Comparison of ENCODE assay signal across 19 mouse cellular contexts in genomic region chr6:146219534-146219933, GRCm38 (mm10).
DNase-seq lines count a peak whose midpoint lies in the region; ATAC-seq and TF ChIP-seq lines count a peak whose summit lies in the region.
"Had no signal": no experiment of that assay in that cellular context is flagged by ENCODE, and none has a peak within 500 bp of the region (broad histone marks: within the 10 kb centered on the region; RNA-seq: fewer than 3 reads in every experiment).

No protein-coding gene starts in this region.

- WGBS in bone marrow, adult 2 months, result 63% methylated on average over 12 of the region's 12 CpGs
- WGBS in liver, embryonic 11.5 days, result 58% methylated on average over 12 of the region's 12 CpGs
- WGBS in thymus, adult 2 months, result 98% methylated on average over 12 of the region's 12 CpGs

- peaks cover 11 to 28% of the 10 kb centered on the region in 2 experiments for H3K4me1 ChIP-seq in MEL (ENCODE audit: control insufficient read depth in 1 of 2, insufficient read depth in 2 of 2, low read length in 2 of 2)
- H3K4me1 ChIP-seq in bone marrow, adult 2 months (ENCODE audit: control insufficient read depth, insufficient read depth, low read length), result peaks cover 12% of the 10 kb centered on the region
- H3K4me1 ChIP-seq in liver, embryonic 11.5 days (replicated peaks; ENCODE audit: control insufficient read depth, insufficient read depth, low read length), result peaks cover 17% of the 10 kb centered on the region
- peaks cover 20% of the 10 kb centered on the region for H3K4me1 ChIP-seq in thymus, adult 2 months (replicated peaks; ENCODE audit: control insufficient read depth, insufficient read depth, low read length)

- peak overlapping the region; percentile 50 for H3K4me2 ChIP-seq in liver, embryonic 11.5 days
- H3K4me2 ChIP-seq: embryonic facial prominence, embryonic 12.5 days; heart, embryonic 15.5 days; neural tube, embryonic 13.5 days had no signal

- peak; percentile 91 for ATAC-seq in liver, embryonic 11.5 days (replicated peaks; ENCODE audit: low FRiP score)
- ATAC-seq in megakaryocyte-erythroid progenitor cell, adult 5-6 weeks (replicated peaks; ENCODE audit: low FRiP score, low TSS enrichment, poor library complexity, severe bottlenecking), result peak; percentile 81
- ATAC-seq: CD4-positive, CD25-positive, alpha-beta regulatory T cell, adult 4 months; inflammation-experienced regulatory T-cells, adult 6 months had no signal

- H3K9ac ChIP-seq in MEL (ENCODE audit: control insufficient read depth, low read depth, low read length, poor library complexity, severe bottlenecking), result peak overlapping the region; percentile 16; the same call in 1 of the 2 replicates
- H3K9ac ChIP-seq in liver, embryonic 11.5 days (ENCODE audit: low read depth, low read length), result peak overlapping the region; percentile 59
- H3K9ac ChIP-seq: embryonic facial prominence, embryonic 12.5 days; heart, embryonic 15.5 days; neural tube, embryonic 13.5 days had no signal

- no peaks in the 10 kb centered on the region for H3K9me3 ChIP-seq in MEL (replicated peaks; ENCODE audit: insufficient read depth, low read length)
- no peaks in the 10 kb centered on the region for H3K9me3 ChIP-seq in liver, embryonic 11.5 days (ENCODE audit: control insufficient read depth, low read length)
- H3K9me3 ChIP-seq: embryonic facial prominence, embryonic 12.5 days; heart, embryonic 15.5 days; megakaryocyte, embryonic 14.5 days; neural tube, embryonic 13.5 days had no signal

- peak; percentile 81 for DNase-seq in MEL (ENCODE audit: low read depth, low spot score)
- no peak for DNase-seq in liver, embryonic 11.5 days (ENCODE audit: low spot score)
- no peak for DNase-seq in thymus, postnatal 36 days
- no peak for DNase-seq in thymus, adult 2 months
- DNase-seq in adrenal gland, adult 18-20 months (ENCODE audit: low spot score in 2 of 2), result no peak
- DNase-seq: adrenal gland, postnatal 36 days; cerebellum, adult 11 months; cerebellum, postnatal 36 days; kidney, postnatal 25 days; lung, adult 18-20 months; thymus, adult 18-20 months had no signal

- no peaks in the 10 kb centered on the region for H3K27me3 ChIP-seq in MEL (ENCODE audit: control insufficient read depth in 1 of 2, insufficient read depth in 2 of 2, low read length in 2 of 2)
- H3K27me3 ChIP-seq in liver, embryonic 11.5 days (replicated peaks; ENCODE audit: control insufficient read depth, insufficient read depth, low read length), result no peaks in the 10 kb centered on the region
- H3K27me3 ChIP-seq in thymus, adult 2 months (ENCODE audit: control insufficient read depth, insufficient read depth, low read length), result no peaks in the 10 kb centered on the region
- H3K27me3 ChIP-seq: embryonic facial prominence, embryonic 12.5 days; heart, embryonic 15.5 days; megakaryocyte, embryonic 14.5 days; neural tube, embryonic 13.5 days had no signal

- no peak for TF ChIP-seq RAD21 in MEL (IDR thresholded peaks at IDR 0.05; ENCODE audit: low read depth, low read length)

- peak overlapping the region in 1 of 2 experiments; percentile 4; a peak in 1 of 4 replicates for H3K4me3 ChIP-seq in MEL (ENCODE audit: control insufficient read depth in 1 of 2, insufficient read depth in 1 of 2, low read depth in 2 of 2, low read length in 2 of 2)
- H3K4me3 ChIP-seq in bone marrow, adult 2 months (replicated peaks; ENCODE audit: control insufficient read depth, low read depth, low read length), result peak overlapping the region; percentile 87
- H3K4me3 ChIP-seq in liver, embryonic 11.5 days (ENCODE audit: low read depth, low read length), result peak overlapping the region; percentile 39
- H3K4me3 ChIP-seq in thymus, adult 2 months (ENCODE audit: control insufficient read depth, insufficient read depth, low read length), result no peak overlapping the region
- H3K4me3 ChIP-seq: embryonic facial prominence, embryonic 12.5 days; heart, embryonic 15.5 days; neural tube, embryonic 13.5 days had no signal

- peak; percentile 75 to 86 for TF ChIP-seq EP300 in MEL (IDR thresholded peaks at IDR 0.05; ENCODE audit: low read depth in 1 of 2, low read length in 2 of 2)

- H3K79me2 ChIP-seq in MEL (ENCODE audit: control insufficient read depth, insufficient read depth, low read length, poor library complexity), result no peaks in the 10 kb centered on the region

- TF ChIP-seq CTCF in MEL (IDR thresholded peaks at IDR 0.05 in 2 of 3, conservative IDR thresholded peaks at IDR 0.05 in 1 of 3; ENCODE audit: control insufficient read depth in 1 of 3, insufficient read depth in 1 of 3, low read depth in 2 of 3, low read length in 3 of 3, poor library complexity in 1 of 3, severe bottlenecking in 1 of 3), result peak in 1 of 3 experiments; percentile 27; a peak in 1 of 6 replicates
- peak; percentile 7; the same call in 1 of the 2 replicates for TF ChIP-seq CTCF in bone marrow, adult 2 months (IDR thresholded peaks at IDR 0.05; ENCODE audit: control insufficient read depth, insufficient read depth, low read length)
- no peak for TF ChIP-seq CTCF in thymus, adult 2 months (IDR thresholded peaks at IDR 0.05; ENCODE audit: borderline replicate concordance, control insufficient read depth, extremely low read depth, insufficient read depth, low read length, poor library complexity)

- TF ChIP-seq POLR2A in MEL (IDR thresholded peaks at IDR 0.05; ENCODE audit: control insufficient read depth in 1 of 2, insufficient read depth in 1 of 2, low read depth in 1 of 2, low read length in 2 of 2, poor library complexity in 1 of 2), result no peak
- TF ChIP-seq POLR2A in bone marrow, adult 2 months (IDR thresholded peaks at IDR 0.05; ENCODE audit: borderline replicate concordance, control insufficient read depth, low read depth, low read length), result peak; percentile 26; the same call in 1 of the 2 replicates
- TF ChIP-seq POLR2A in thymus, adult 2 months (IDR thresholded peaks at IDR 0.05; ENCODE audit: control insufficient read depth, extremely low read depth, insufficient read depth, low read length, poor library complexity), result no peak

- H3K27ac ChIP-seq in MEL (ENCODE audit: control insufficient read depth, low read depth, low read length), result peak overlapping the region; percentile 57
- H3K27ac ChIP-seq in bone marrow, adult 2 months (ENCODE audit: control insufficient read depth, insufficient read depth, low read depth, low read length, poor library complexity), result peak overlapping the region; percentile 90
- peak overlapping the region; percentile 78 for H3K27ac ChIP-seq in liver, embryonic 11.5 days (ENCODE audit: low read depth, low read length)
- H3K27ac ChIP-seq in thymus, adult 2 months (ENCODE audit: control insufficient read depth, insufficient read depth, low read length), result no peak overlapping the region
- H3K27ac ChIP-seq: embryonic facial prominence, embryonic 12.5 days; heart, embryonic 15.5 days; neural tube, embryonic 13.5 days had no signal

- peaks cover 0 to 19% of the 10 kb centered on the region in 2 experiments; a peak in 2 of 4 replicates for H3K36me3 ChIP-seq in MEL (ENCODE audit: control insufficient read depth in 1 of 2, insufficient read depth in 2 of 2, low read length in 2 of 2)
- no peaks in the 10 kb centered on the region for H3K36me3 ChIP-seq in liver, embryonic 11.5 days (ENCODE audit: control insufficient read depth, insufficient read depth, low read length)
- H3K36me3 ChIP-seq in thymus, adult 2 months (ENCODE audit: control insufficient read depth, insufficient read depth, low read length), result peaks cover 40% of the 10 kb centered on the region
- H3K36me3 ChIP-seq: embryonic facial prominence, embryonic 12.5 days; heart, embryonic 15.5 days; neural tube, embryonic 13.5 days had no signal

TF ChIP-seq in MEL, 35 proteins besides CTCF, POLR2A, EP300 and RAD21 (continues in another document):
- peak; percentile 38; the same call in 1 of the 2 replicates for TF ChIP-seq SIN3A (IDR thresholded peaks at IDR 0.05; ENCODE audit: low read length)
- TF ChIP-seq USF2 (IDR thresholded peaks at IDR 0.05; ENCODE audit: borderline replicate concordance in 1 of 2, insufficient read depth in 1 of 2, low read depth in 1 of 2, low read length in 2 of 2), result no peak
- no peak for TF ChIP-seq ZMIZ1 (IDR thresholded peaks at IDR 0.05; ENCODE audit: low read depth, low read length)
- TF ChIP-seq HCFC1 (IDR thresholded peaks at IDR 0.05; ENCODE audit: low read depth, low read length), result no peak
- 0 out of 2 replicates have a peak, but pooled peaks have one; percentile 29 for TF ChIP-seq MAZ (IDR thresholded peaks at IDR 0.05; ENCODE audit: low read depth, low read length)
- no peak for TF ChIP-seq KAT2A (conservative IDR thresholded peaks at IDR 0.05; ENCODE audit: low read depth, low read length)
- peak; percentile 53; the same call in 1 of the 2 replicates for TF ChIP-seq ETS1 (IDR thresholded peaks at IDR 0.05; ENCODE audit: low read depth, low read length)
- peak; percentile 82 for TF ChIP-seq MAX (IDR thresholded peaks at IDR 0.05; ENCODE audit: low read length)
- TF ChIP-seq RCOR1 (IDR thresholded peaks at IDR 0.05; ENCODE audit: low read depth, low read length), result no peak
- peak; percentile 78 for TF ChIP-seq MYC (IDR thresholded peaks at IDR 0.05; ENCODE audit: low read depth, low read length)
- TF ChIP-seq TAL1 (IDR thresholded peaks at IDR 0.05; ENCODE audit: low read length), result peak; percentile 90
- no peak for TF ChIP-seq ZC3H11A (IDR thresholded peaks at IDR 0.05; ENCODE audit: low read depth, low read length)
- TF ChIP-seq BHLHE40 (IDR thresholded peaks at IDR 0.05; ENCODE audit: borderline replicate concordance, low read depth, low read length), result 0 out of 2 replicates have a peak, but pooled peaks have one; percentile 63
- no peak for TF ChIP-seq ELF1 (IDR thresholded peaks at IDR 0.05; ENCODE audit: low read depth, low read length)
- TF ChIP-seq MEF2A (IDR thresholded peaks at IDR 0.05; ENCODE audit: extremely low read depth, insufficient replicate concordance, low read depth, low read length, poor library complexity, severe bottlenecking), result no peak
- TF ChIP-seq SMC3 (IDR thresholded peaks at IDR 0.05; ENCODE audit: low read depth, low read length), result no peak
- TF ChIP-seq MXI1 (IDR thresholded peaks at IDR 0.05; ENCODE audit: low read depth, low read length), result 0 out of 2 replicates have a peak, but pooled peaks have one; percentile 25
- no peak for TF ChIP-seq NRF1 (IDR thresholded peaks at IDR 0.05; ENCODE audit: insufficient read depth, low read depth, low read length, poor library complexity, severe bottlenecking)
- no peak for TF ChIP-seq ZNF384 (IDR thresholded peaks at IDR 0.05; ENCODE audit: low read depth, low read length)
- TF ChIP-seq UBTF (IDR thresholded peaks at IDR 0.05; ENCODE audit: borderline replicate concordance, insufficient read depth, low read depth, low read length), result no peak
- TF ChIP-seq TCF12 (IDR thresholded peaks at IDR 0.05; ENCODE audit: low read depth, low read length), result peak; percentile 88
- peak; percentile 77 for TF ChIP-seq GATA1 (IDR thresholded peaks at IDR 0.05; ENCODE audit: low read depth, low read length)
- no peak for TF ChIP-seq CHD2 (IDR thresholded peaks at IDR 0.05; ENCODE audit: low read length)
- 0 out of 2 replicates have a peak, but pooled peaks have one; percentile 42 for TF ChIP-seq TBP (IDR thresholded peaks at IDR 0.05; ENCODE audit: low read depth, low read length)
